Mouse (Mus musculus) spleen, adult 12 weeks (tissue): ENCODE measurements at regions not wholly inside any gene's neighbourhood (a gene's known extent, or its start where the extent isn't known, plus 50 kb on each side); places are given as distances from the start of the nearest gene placed in this dataset.

Experiments used
- DNase-seq: peaks from one replicate; pipeline ENCODE4 v3.0.0; 2022; ENCODE audit warnings: low spot score

GRCm38 (mm10) chr12:106128944-106129724 is 119.1 kb downstream of the Vrk1 start:
- no peak for DNase-seq

DNA sequence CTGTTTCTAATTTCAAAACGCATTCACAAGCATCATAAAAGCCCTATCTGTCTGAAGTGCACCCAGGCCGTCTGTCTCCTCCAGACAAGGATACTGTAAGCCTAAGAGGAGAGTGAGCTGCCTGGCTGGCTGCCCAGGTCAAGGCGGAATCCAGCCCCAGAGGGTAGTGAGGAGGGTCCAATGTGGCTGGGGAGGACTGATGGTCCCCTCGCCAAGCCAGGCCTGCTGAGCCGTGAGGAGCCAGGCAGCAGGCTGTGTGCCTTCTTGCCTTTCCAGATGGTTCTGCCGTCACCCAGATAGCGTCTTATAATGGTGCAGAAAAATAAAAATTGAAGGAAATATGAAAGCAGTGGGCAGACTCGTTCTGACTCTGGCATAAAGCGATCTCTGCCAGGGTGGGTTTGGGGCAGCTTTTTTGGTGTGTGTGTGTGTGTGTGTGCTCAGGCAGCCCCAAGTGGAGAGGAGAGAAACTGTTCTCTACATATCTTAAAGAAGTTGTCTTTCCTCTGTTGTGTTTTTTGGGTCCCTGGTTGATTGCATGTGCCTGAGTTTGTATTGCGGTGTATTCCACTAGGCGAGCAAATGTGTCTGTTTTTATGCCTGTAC is 120.1 kb downstream of the Vrk1 start:
- DNase-seq = no peak

DNA sequence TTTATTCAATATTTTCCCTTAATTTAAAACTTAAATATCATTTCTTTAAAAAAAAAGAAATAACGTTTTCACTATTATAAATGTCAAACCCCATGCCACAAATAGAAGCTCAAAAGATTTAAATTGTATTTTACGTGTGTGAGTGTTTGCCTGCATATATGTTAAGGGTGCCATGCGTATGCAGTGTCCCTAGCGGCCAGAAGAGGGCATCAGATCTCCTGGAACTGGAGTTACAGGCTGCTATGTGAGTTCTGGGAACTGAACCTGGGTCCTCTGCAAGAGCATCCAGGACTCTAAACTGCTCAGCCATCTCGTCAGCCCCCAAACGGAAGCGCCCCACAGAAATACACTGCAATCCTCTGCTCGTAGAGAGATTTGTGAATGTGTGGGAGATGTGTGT is 122.7 kb downstream of the Vrk1 start:
- no peak for DNase-seq

- no peak for DNase-seq
Observed at GRCm38 (mm10) chr12:106138466-106138865, 128.4 kb downstream of the Vrk1 start.

DNA sequence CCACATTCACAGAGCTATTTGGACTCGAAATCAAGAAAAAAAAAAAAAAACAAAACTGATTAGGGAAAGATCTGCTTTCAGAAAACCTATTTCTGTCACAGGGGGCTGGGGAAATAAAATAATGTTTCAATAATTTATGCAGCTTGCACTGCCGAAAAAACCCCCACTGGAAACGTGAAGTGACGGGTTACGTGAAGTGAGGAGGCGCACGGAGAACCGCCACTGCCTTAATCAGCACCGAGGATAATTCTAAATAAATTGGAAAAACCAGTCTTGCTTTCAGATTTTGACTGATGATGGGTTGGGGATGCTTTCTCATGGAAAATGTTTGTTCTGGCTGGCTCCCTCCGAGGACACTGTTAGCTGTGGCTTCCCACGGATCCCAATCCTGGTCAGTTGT is 129.5 kb downstream of the Vrk1 start:
- no peak for DNase-seq

DNA sequence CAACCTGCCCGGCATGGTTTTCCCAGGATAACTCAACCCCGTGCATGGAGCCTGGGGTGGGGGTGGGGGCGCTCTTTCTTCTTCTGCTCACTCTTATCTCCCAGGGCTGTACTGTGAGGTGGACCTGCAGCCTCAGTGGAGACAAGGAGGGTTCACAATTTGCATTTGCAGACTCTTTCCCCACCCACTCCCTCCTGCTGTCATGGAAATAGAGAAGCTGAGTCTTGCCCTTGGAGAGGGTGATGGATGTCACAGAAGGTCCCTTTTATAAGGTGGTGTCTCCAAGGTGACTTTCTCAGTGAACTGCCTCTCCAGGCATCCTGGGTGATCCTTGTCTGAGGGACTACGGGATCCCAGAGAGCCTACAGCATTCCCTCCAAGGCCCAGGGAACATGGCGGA is 129.9 kb downstream of the Vrk1 start:
- DNase-seq = no peak

GRCm38 (mm10) chr12:106140671-106141070 is 130.6 kb downstream of the Vrk1 start:
- DNase-seq = no peak

DNA sequence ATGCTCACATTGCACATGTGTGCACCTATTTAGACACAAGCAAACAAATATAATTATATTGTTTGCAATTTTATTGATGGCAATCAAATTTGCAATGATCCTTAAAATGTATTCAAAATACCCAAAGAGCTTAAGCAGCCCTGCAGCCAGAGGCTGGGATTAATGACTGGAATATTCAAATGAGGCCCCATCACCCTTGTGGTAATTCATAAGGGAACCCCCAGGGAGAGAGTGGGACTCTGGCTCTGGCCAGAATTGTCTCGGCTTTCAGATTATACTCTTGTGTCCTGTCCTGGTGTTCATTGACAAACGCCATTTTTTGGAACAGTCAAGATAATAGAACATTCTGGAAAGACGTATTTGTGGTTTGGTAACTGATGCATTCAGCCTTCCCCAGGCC is 133.5 kb downstream of the Vrk1 start:
- no peak for DNase-seq

GRCm38 (mm10) chr12:106156837-106157236 is 146.8 kb downstream of the Vrk1 start:
- DNase-seq = no peak

DNA sequence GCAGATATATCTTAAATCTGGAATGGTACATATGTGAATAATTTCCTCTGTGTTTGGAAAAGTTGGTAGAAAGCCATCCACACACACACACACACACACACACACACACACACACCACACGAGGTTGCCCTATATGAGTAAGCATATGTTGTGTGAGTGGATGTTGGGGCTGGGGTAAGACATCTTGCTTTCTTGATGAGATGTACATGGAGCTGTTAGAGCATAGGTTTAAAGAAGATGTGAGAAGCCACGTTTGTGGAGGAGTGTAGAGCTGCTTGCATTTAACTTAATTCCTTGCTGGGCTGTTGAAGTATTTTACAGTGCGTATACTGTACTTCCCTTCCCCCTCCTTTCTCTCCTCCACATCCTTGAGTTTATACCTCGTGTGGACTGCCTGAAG is 147.8 kb downstream of the Vrk1 start:
- DNase-seq = no peak

DNA sequence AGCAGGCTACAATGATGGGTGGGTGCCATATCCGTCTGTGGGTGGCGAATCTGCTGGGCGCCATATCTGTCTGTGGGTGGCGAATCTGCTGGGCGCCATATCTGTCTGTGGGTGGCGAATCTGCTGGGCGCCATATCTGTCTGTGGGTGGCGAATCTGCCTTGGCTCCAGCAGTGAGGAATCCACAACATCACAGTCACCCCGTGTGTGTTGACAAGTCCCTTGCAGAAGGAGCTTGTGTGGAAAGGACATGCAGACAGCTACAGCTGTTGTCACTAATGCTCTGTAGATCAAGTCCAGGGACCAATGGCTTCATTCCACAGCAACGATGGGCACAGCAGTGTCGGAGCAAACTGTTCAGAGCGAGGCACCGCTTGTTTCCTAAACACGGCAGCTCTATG is 148.6 kb downstream of the Vrk1 start:
- DNase-seq = no peak

GRCm38 (mm10) chr12:106171301-106171700 is 161.3 kb downstream of the Vrk1 start:
- no peak for DNase-seq

- DNase-seq = no peak
Observed at GRCm38 (mm10) chr12:106173211-106173610, 163.2 kb downstream of the Vrk1 start.

DNA sequence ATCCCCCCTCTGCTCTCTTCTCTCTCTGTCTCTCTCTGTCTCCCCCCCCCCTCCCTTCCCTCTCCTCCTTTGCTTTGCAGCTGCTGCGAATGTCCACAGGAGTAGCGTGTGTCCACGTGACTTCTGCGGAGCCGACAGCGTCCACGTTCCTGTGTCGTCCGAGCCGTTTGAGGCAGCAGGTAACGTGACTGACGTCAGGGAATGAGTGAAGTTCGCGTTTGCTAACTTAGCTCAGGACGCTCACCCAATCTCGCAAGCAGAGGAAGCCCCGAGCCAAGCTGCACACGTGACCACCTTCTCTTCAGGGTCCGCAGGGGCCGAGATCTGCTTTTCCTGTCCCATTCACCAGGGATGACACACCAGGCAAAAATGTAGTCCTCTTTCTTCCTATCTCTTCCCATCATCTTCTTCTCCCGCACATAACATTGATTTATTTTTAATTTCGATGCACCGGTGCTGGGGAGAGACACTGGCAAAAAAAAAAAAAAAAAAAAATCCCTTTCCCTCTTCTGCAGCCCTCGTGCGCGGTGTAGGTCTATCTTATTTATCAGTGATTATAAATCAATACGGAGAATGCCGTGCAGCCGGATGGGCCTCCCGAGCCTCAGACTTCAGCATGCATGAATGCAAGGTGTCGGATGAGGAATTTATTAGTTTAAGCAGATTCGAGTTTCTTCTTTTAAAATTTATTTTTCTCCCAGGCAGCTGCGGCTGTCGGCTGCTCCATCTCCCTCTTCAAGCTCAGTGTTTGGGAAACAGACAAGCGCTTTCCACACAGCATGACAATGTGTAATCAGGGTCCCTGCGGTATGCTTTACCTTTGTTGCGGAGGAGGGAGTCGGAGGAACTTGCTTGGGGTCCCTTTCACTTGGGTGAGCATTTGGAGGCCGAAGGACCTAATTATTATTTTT is 164.3 kb downstream of the Vrk1 start:
- no peak for DNase-seq

GRCm38 (mm10) chr12:106174981-106175700 is 165.1 kb downstream of the Vrk1 start:
- no peak for DNase-seq

DNA sequence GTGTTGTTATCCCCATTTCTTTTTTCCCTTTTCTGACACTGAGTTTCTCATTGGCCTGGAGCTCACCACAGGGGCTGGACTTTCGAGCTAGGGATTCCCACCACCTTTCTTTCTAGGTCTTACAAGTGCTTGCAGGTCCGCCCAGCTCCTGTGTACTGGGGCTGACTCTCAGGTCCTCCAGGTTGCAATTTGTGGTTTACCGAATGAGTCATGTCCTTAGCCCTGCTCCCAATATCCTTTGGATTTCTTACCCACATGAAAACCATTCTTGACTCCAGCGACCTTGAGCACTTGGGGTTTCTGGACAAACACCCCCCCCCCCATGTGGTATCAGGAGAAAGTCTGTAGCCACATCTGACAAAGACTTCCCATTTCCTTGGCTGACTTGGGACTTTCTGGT is 167.3 kb downstream of the Vrk1 start:
- DNase-seq = no peak

GRCm38 (mm10) chr12:106177861-106178260 is 167.8 kb downstream of the Vrk1 start:
- no peak for DNase-seq

- no peak for DNase-seq
Observed at GRCm38 (mm10) chr12:106178688-106179205, 168.7 kb downstream of the Vrk1 start.

- DNase-seq = no peak
Observed at GRCm38 (mm10) chr12:106182923-106183322, 172.9 kb downstream of the Vrk1 start.

- DNase-seq = no peak
Observed at GRCm38 (mm10) chr12:106183973-106184372, 173.9 kb downstream of the Vrk1 start.

GRCm38 (mm10) chr12:106185398-106186077 is 175.5 kb downstream of the Vrk1 start:
- no peak for DNase-seq
